Mouse (Mus musculus) midbrain, postnatal 0 days (tissue): Measurements from ENCODE around the gene Klhl36. TPM values are rescaled to one million over a fixed set of nuclear protein-coding genes. Genes with fewer than 3 reads are reported as not detected.
"Not testable (repeated sequence)": the region's sequence is repeated elsewhere in the genome, so short reads cannot be mapped to it uniquely, and the experiment has no call there.

Experiments used
- ATAC-seq: fragments of 200-750 bp; cut with Nextera tagmentation; 2 replicates; pipeline ENCODE4 v1.8.0; 2017; ENCODE audit warnings: moderate number of reproducible peaks, mild to moderate bottlenecking, moderate TSS enrichment, moderate library complexity; ENCODE audit not compliant: low FRiP score
- DNase-seq: peaks from one replicate; pipeline ENCODE4 v3.0.0-alpha.2; 2015; ENCODE audit warnings: low spot score
- H3K27ac ChIP-seq: fragments of 300-500 bp; sonication (generic); 2 replicates; pipeline ENCODE4 v1.5.1; 2014; ENCODE audit warnings: low read depth, mild to moderate bottlenecking, low read length, mixed read lengths
- H3K27me3 ChIP-seq: fragments of 300-500 bp; sonication (generic); 2 replicates; pipeline ENCODE4 v1.6.1; 2014; ENCODE audit warnings: low read length, control low read depth, mixed read lengths; ENCODE audit not compliant: insufficient read depth
- H3K36me3 ChIP-seq: fragments of 300-500 bp; sonication (generic); 2 replicates; pipeline ENCODE4 v1.6.1; 2014; ENCODE audit warnings: low read length, control low read depth, mixed read lengths; ENCODE audit not compliant: insufficient read depth
- H3K4me1 ChIP-seq: fragments of 300-500 bp; sonication (generic); 2 replicates; pipeline ENCODE4 v1.6.1; 2014; ENCODE audit warnings: mild to moderate bottlenecking, control low read depth, antibody characterized with exemption, low read length, mixed read lengths; ENCODE audit not compliant: insufficient read depth
- H3K4me2 ChIP-seq: fragments of 300-500 bp; sonication (generic); 2 replicates; pipeline ENCODE4 v1.6.1; 2014; ENCODE audit warnings: low read depth, mild to moderate bottlenecking, low read length, mixed read lengths; ENCODE audit not compliant: poor library complexity, severe bottlenecking
- H3K4me3 ChIP-seq: fragments of 300-500 bp; sonication (generic); 2 replicates; pipeline ENCODE4 v1.5.1; 2014; ENCODE audit warnings: low read depth, mild to moderate bottlenecking, low read length, moderate library complexity
- H3K9ac ChIP-seq: fragments of 300-500 bp; sonication (generic); replicated peaks from 2 replicates; pipeline ENCODE4 v1.6.1; 2014; ENCODE audit warnings: mild to moderate bottlenecking, low read length, moderate library complexity, mixed read lengths; ENCODE audit not compliant: poor library complexity, severe bottlenecking
- H3K9me3 ChIP-seq: fragments of 300-500 bp; sonication (generic); 2 replicates; pipeline ENCODE4 v1.6.1; 2016; ENCODE audit warnings: low read length, control low read depth
- CTCF ChIP-seq: IDR thresholded peaks from 2 replicates; pipeline ENCODE4 v1.5.1; 2016; ENCODE audit warnings: antibody characterized with exemption, mild to moderate bottlenecking
- WGBS: fragments of 180-500 bp; shearing (Covaris S2); extraction: QIAGEN DNeasy Blood & Tissue Kit; methylation state at CpG from one replicate; pipeline ENCODE4 v1.1.7; 2014; 5-methylcytosine and 5-hydroxymethylcytosine counted together
- polyA plus RNA-seq: library from polyadenylated mRNA; unstranded; fragments of >200 nt; fragmentation: Nextera tagmentation; extraction: Ambion mirVana; gene quantifications from 2 replicates; pipeline ENCODE4 v1.2.1, GENCODE M21; 2015
- total RNA-seq: library from RNA; depleted of rRNA; stranded (reverse); fragments of >200 nt; gene quantifications from 2 replicates; pipeline ENCODE4 v1.2.3, GENCODE M21; 2014

Klhl36 gene
- total and polyA plus RNA-seq, 2 experiments from 2014 or later = 19.5 to 31.0 TPM

GRCm38 (mm10) chr8:119840905-119841411 is 21.1 kb upstream of the Klhl36 start:
- peaks cover 22% of the 10 kb centered on the region for H3K4me1 ChIP-seq
- peak; percentile 25; the same call in 1 of the 2 replicates for ATAC-seq

DNA sequence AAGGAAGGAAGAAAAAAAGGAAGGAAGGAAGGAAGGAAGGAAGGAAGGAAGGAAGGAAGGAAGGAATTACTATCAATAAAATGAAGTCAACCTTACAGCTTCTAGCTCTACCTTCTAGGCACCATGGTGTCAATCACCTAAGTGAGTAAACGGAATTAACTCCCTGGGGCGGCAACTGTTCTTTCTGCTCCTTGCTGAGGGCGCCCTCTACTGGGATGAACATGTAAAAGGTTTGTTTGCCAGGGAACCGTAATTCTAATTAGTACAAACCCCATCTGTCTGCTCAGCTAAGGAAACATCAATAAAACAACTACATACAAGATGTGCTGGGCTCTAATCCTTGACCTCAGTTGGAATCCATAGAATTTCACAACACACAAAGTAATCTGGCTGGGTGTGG is 18.6 kb upstream of the Klhl36 start:
- Histone ChIP-seq H3K27me3 (no peaks in the 10 kb centered on the region), H3K36me3 (no peaks in the 10 kb centered on the region), H3K27ac (no peak overlapping the region), H3K4me1 (peaks cover 4% of the 10 kb centered on the region), H3K4me3 (no peak overlapping the region), H3K4me2 (no peak overlapping the region), H3K9ac (no peak overlapping the region), H3K9me3 (no peaks in the 10 kb centered on the region)
- WGBS = 0% methylated on average over 4 of the region's 4 CpGs
- DNase-seq (peak; percentile 88), ATAC-seq (no peak)
- TF ChIP-seq CTCF = peak; percentile 87

More at GRCm38 (mm10) chr8:119840905-119841411, 21.1 kb upstream of the Klhl36 start:
- H3K9ac ChIP-seq = peak overlapping the region; percentile 61
- no peak; the same call in 1 of the 2 replicates for TF ChIP-seq CTCF
- peak overlapping the region; percentile 87 for H3K27ac ChIP-seq
- peak overlapping the region; percentile 82 for H3K4me3 ChIP-seq
- peak overlapping the region; percentile 87 for H3K4me2 ChIP-seq
- no peaks in the 10 kb centered on the region for H3K36me3 ChIP-seq
- WGBS = 7% methylated on average over 8 of the region's 8 CpGs
- no peak for DNase-seq
- H3K9me3 ChIP-seq = no peaks in the 10 kb centered on the region
- H3K27me3 ChIP-seq = no peaks in the 10 kb centered on the region

DNA sequence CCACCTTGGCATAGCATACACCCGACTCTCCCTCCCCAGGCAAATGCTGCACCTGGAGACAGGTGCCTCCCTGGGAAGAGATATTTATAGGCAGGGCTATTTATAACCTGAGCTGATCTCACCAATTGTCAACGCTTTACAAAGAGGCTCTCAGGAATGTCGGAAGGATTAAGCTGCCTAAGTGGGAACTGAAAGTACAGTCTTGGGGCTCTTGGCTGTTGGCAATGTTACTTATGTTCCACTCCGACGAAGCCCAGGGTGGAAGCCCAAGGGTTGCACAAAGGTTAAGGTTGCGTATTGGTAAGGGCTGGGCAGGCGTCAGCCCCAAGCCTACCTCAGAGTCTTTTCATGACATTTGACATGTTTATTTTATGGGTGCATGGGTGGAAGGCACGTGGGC is 17.5 kb upstream of the Klhl36 start:
- Histone ChIP-seq H3K4me1 (peaks cover 4% of the 10 kb centered on the region), H3K36me3 (no peaks in the 10 kb centered on the region), H3K9me3 (no peaks in the 10 kb centered on the region), H3K4me2 (no peak overlapping the region), H3K4me3 (no peak overlapping the region), H3K27ac (no peak overlapping the region), H3K9ac (no peak overlapping the region), H3K27me3 (no peaks in the 10 kb centered on the region)
- TF ChIP-seq CTCF = no peak
- DNase-seq = no peak
- no peak for ATAC-seq
- WGBS = 38% methylated on average over 8 of the region's 8 CpGs

GRCm38 (mm10) chr8:119845741-119846140 is 16.3 kb upstream of the Klhl36 start:
- not testable (repeated sequence) for H3K4me3 ChIP-seq, H3K9me3 ChIP-seq, H3K27me3 ChIP-seq, H3K9ac ChIP-seq, H3K27ac ChIP-seq, ATAC-seq, DNase-seq, H3K4me1 ChIP-seq, H3K36me3 ChIP-seq, H3K4me2 ChIP-seq
- 80% methylated on average over 7 of the region's 7 CpGs for WGBS

DNA sequence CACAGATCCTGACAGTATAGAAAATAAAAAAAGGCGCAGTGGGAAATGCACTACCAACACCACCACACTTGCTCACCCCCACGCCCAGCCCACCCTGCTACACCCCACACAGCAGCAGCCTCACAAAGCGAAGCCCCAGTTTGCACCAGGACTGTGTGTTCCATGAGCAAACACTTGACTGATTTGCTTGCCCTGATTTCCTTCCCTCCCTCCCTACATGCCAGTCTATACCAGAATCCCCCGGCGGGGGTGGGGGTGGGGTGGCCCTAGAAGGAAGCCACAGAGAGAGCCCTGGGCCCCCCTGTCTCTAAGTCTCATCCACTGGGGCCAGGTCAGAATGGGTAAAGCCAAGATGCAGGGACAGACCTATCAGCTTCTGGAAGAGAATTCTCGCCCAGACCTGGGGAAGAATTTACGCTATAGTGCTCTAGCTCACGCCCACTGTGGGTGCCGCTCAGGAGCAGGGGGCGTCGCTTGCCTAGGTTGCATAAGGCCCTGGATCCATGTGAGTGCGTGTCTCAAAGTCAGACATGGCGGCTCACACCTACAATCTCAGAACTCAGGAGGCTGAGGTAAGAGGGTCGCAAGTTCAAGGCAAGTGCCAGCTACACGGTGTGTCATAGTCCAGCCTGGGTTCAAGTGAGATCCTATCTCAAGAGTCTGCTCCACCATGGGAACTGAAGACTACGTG is 14.7 kb upstream of the Klhl36 start:
- no peak overlapping the region for H3K9ac ChIP-seq
- no peak for TF ChIP-seq CTCF
- H3K4me3 ChIP-seq = no peak overlapping the region
- no peak overlapping the region for H3K27ac ChIP-seq
- H3K4me2 ChIP-seq = no peak overlapping the region
- H3K4me1 ChIP-seq = no peaks in the 10 kb centered on the region
- H3K36me3 ChIP-seq = no peaks in the 10 kb centered on the region
- H3K9me3 ChIP-seq = no peaks in the 10 kb centered on the region
- no peaks in the 10 kb centered on the region for H3K27me3 ChIP-seq
- DNase-seq = no peak
- 95% methylated on average over 16 of the region's 16 CpGs for WGBS
- no peak for ATAC-seq

- H3K4me1 ChIP-seq = no peaks in the 10 kb centered on the region
- no peak for DNase-seq
- no peak for TF ChIP-seq CTCF
- H3K36me3 ChIP-seq = no peaks in the 10 kb centered on the region
- no peaks in the 10 kb centered on the region for H3K27me3 ChIP-seq
- no peak overlapping the region for H3K27ac ChIP-seq
- ATAC-seq = no peak
- no peaks in the 10 kb centered on the region for H3K9me3 ChIP-seq
- H3K4me3 ChIP-seq = no peak overlapping the region
- WGBS = 59% methylated on average over 8 of the region's 8 CpGs
- H3K4me2 ChIP-seq = no peak overlapping the region
- H3K9ac ChIP-seq = no peak overlapping the region
These were observed 8.5 kb upstream of the Klhl36 start for GRCm38 (mm10) chr8:119853521-119853920.
